Mouse (Mus musculus) right cerebral cortex, adult 2 months (tissue): ENCODE results near the gene Abcg8.

Source experiments
- DNase-seq, 2 experiments: peaks; one replicate each; pipeline ENCODE4 v3.0.0; 2021 to 2022; ENCODE audit warnings: low spot score in 2 of 2

Gene Abcg8

DNA sequence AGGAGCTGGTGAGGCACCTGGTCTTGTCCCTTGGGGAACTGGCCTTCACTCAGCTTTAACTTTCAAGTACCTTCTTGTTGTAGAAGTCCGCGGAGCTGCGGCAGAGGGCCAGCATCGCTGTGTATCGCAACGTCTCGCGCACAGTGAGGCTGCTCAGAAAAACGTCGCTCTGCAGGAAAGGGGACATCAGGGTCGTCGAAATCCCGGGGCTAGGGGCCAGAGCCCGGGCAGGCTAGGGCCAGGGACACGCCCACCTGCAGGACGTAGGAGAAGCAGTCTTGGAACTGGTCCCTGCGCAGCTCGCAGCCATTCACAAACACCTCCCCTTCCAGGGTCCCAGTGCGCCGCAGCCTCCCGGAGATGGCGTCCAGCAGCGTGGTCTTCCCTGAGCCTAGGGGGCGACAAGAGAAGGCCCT is at the start of gene Abcg8:
Abcg8 (plus strand) TSS at position 352 of the 416 bp plus-strand sequence.
- no peak for DNase-seq

DNA sequence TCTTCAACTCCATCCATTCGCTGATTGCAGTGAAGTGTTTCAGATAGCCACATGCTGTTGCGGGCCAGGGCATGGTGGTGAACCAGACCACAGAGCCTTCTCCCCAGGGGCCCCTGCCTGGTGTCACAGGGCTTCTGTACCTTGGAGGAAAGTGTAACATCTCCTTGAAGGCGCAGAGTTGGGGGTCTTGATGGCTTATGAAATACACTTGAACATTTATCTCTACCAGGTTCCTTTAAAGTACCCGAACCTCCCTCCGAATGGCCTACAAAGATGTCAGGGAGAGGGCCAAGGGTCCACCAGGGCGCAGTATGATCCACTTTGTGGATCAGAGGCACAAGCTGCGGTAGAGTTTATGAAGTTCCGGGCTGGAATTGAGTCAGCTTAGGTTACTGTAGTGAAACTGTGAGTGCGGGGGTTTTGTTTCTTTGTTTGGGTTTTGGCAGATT is 49.2 kb upstream of the Abcg8 start:
- peak in 1 of 2 experiments; percentile 17 for DNase-seq

GRCm38 (mm10) chr17:84627721-84628120 is 48.4 kb upstream of the Abcg8 start:
- DNase-seq = no peak

DNA sequence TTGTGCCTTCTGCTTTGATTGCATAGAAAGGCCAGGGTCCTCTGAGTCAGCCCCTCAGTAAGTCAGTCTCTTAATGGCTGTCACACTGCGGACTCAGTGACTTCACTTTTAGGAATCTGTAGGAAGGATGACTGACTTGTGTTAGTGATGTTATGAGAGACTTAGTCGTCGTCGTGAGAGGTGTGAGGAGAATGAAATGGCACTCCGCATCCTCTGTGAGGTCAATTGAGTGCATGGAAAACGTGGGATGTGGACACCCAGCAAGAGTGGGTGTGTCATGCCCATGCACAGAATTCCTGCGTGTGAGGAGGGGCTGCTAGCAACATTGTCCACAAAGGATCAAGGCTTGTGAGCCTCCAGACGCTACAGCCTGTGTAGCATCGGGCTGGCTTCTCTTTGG is 47.5 kb upstream of the Abcg8 start:
- no peak for DNase-seq

GRCm38 (mm10) chr17:84631836-84632235 is 44.3 kb upstream of the Abcg8 start:
- no peak for DNase-seq

DNA sequence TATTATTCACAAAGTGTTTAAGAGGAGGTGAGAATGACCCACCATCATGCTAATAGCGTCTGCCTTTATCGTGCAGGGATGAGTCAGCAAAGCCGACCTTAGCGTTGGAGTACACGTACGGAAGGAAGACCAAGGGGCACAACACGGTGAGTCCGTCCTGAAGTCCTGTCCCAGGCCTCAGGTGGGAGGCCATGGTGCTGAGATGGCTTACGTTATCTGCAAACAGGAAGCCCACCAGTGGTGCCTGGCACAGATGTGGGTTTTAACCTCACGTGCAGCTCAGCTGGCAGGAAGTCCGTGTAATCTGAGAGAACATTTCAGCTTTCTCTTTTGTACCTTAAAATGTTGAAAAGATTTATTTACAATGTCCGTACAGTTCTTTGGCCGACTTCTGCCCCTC is 42.7 kb upstream of the Abcg8 start:
- DNase-seq = no peak

GRCm38 (mm10) chr17:84636328-84636727 is 39.8 kb upstream of the Abcg8 start:
- DNase-seq = no peak

GRCm38 (mm10) chr17:84637971-84638370 is 38.1 kb upstream of the Abcg8 start:
- no peak for DNase-seq

GRCm38 (mm10) chr17:84639796-84640378 is 36.2 kb upstream of the Abcg8 start:
- DNase-seq = no peak

- peak; percentile 68 to 69 for DNase-seq
These were observed 34.2 kb upstream of the Abcg8 start for GRCm38 (mm10) chr17:84641893-84642292.

GRCm38 (mm10) chr17:84642324-84642723 is 33.8 kb upstream of the Abcg8 start:
- DNase-seq = peak in 1 of 2 experiments; percentile 23

- no peak for DNase-seq
These were observed 31.6 kb upstream of the Abcg8 start for GRCm38 (mm10) chr17:84644292-84645050.

DNA sequence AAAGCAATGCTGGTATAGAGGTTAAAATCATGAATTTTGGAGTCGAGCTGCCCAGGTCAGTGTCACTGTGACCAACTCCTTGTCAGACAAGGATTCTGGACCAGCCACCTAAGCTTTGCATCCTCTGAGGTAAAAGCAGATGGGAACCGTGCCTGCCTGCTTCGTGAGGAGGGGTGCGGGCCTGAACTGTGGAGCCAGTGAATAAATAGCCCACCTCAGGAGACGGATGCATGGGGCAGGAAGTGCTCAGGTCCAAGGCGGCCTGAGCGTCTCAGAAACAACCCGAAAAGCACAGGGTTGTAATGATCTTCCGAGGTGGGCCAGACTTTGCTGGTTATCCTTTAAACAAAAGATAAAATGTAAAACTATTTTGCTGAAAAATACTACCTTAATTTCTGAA is 31.0 kb upstream of the Abcg8 start:
- no peak for DNase-seq

DNA sequence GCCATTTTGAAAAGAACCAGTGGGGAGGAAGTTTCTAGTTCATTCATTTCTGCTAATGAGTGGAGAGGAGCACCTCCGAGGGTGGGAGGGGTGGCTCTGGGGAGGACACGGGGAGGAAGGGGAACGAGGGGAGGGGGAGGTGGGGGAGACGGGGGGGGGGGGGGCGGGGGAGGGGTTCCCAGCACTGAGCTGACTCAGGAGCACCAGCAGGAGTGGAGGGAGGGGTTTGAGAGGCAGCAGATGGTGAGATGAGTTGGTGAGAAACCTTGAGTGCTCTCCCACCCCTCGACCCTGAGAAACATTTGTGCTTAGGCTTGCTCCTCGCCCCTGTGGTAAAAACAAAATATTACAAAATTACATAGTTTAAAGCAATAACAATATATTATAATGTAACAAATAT is 30.2 kb upstream of the Abcg8 start:
- DNase-seq = no peak

GRCm38 (mm10) chr17:84646477-84646876 is 29.6 kb upstream of the Abcg8 start:
- no peak for DNase-seq

- no peak for DNase-seq
These were observed 28.5 kb upstream of the Abcg8 start for GRCm38 (mm10) chr17:84647630-84648029.

DNA sequence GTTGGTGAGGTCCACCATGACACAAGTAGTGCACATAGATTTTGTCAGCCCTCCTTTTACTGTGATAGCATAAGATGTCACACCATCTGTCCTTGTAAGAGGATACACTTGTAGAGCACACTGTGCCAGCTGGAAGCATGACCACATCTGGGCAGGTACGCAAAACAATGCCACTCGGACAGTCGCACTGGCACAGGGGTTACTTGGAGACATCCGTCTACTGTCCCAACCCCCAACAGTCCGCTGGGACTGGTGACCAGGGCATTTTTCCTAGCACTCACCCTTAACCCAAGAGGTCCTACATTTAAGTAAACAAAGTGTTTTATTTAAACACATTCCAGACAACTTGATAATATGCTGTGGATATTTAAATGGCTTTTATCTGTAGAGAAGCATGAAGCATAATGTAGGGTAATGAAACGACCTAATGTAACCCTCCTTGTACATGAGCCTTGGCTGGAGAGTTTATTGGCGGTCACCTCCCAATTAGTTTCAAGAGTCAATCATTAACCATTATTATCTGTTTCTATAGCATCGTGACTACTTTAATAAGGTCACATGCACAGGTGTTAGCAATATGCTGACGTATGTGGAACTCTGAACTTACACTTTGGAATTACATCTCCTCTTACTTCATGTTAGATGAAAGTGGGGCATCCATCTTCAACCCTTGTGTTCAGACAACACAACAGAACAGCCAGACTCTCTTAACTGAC is 25.6 kb upstream of the Abcg8 start:
- DNase-seq = no peak

GRCm38 (mm10) chr17:84653544-84653943 is 22.6 kb upstream of the Abcg8 start:
- no peak for DNase-seq

DNA sequence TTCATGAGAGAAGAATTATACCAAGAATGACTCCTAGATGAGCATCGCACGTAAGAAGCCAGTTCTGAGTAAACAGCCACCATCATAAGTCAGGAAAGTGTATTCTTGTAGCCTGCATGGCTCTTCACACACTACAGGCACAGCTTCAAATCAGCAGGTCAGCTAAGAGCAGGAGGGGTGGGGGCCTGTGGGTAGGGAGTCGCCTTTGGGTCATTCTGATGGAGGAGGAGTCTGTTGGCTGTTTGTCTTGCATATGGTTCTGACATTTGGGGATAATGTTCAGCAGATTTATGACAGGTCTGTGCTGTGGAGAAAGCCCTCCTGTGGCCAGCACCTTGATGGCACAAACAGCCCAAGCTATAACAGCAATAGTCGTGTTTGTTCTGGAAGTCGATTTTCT is 19.9 kb upstream of the Abcg8 start:
- DNase-seq = no peak

DNA sequence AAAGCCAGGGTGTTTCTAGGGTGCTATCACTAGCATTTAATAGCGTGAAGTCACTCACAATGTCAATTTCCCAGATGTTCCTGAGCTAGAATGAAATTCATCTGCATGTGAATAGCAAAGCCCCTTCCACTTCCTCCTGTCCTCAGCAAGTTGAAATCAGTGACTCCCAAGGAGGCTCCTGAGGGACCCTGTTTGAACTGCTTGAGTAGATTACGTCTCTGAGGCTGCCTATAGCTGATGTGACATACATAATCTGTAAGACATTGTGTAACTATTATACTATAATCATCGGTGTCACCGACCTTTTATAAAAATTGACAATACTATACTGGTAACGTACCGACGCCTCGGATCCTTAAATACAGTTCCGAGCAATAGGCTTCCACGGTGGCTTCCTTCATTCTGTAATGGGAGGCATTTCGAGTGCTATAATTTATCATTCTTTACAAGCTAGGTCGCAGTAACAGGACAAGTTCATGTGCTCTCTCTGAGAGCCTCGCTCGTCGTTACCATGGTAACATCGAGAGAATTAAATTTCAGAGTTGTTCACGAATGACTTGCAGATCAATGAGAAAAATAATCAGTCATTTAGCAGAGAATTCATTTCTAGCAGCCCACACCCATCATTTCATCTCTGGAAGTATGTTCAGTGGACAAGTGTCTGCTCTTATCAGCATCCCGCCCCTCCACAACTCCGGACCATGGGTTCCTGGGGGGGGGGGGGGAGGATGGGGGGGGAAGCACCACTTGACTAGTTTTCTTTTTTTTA is 19.3 kb upstream of the Abcg8 start:
- no peak for DNase-seq

DNA sequence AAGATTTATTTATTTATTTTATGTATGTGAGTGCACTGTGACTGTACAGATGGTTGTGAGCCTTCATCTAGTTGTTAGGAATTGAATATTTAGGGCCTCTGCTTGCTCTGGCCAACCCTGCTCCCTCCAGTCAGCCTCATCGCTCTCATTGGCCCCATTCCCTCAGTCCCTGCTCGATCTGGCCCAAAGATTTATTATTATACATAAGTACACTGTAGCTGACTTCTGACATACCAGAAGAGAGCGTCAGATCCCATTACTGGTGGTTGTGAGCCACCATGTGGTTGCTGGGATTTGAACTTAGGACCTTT is 18.7 kb upstream of the Abcg8 start:
- DNase-seq = no peak

DNA sequence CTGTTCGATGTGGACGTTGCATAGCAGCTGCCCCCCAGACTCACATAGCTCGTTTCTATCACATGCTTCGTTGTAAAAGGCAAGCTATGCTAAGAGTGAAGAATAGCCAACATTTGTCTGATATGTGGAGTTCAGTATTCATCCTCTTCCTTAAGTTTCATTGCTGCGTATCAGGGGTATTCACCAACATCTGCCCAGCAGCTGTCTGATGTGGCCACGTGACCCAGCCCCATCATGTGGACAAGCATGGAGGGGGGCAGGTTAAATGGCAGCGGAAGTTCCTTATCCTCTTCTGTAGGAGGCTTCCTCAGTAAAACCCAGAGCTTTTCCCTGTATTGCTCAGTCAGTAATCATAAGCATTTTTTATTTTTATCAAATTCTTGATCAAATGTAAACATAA is 18.3 kb upstream of the Abcg8 start:
- DNase-seq = no peak
